Mouse (Mus musculus) frontal cortex, adult 2 months (tissue): ENCODE measurements around the gene Nadk2. TPM values are rescaled to one million over a fixed set of nuclear protein-coding genes. Genes with fewer than 3 reads are reported as not detected.

Experiments used
- DNase-seq, 2 experiments: peaks; one replicate each; pipeline ENCODE4 v3.0.0; 2022; ENCODE audit warnings: low spot score in 1 of 2; ENCODE audit errors: extremely low spot score in 1 of 2
- polyA plus RNA-seq: library from polyadenylated mRNA; depleted of rRNA; stranded (reverse); fragments of >200 nt; gene quantifications from 2 replicates; pipeline ENCODE4 v1.2.3, GENCODE M21; 2012; rRNA removed

Gene Nadk2
- polyA plus RNA-seq, 1 experiment: 51.2 TPM

GRCm38 (mm10) chr15:9127051-9127791, 56.2 kb downstream of the Nadk2 start:
- no peak for DNase-seq

GRCm38 (mm10) chr15:9130772-9131498, 59.9 kb downstream of the Nadk2 start:
- peak in 1 of 2 experiments; percentile 30 for DNase-seq

GRCm38 (mm10) chr15:9131499-9131888, 60.4 kb downstream of the Nadk2 start:
- no peak for DNase-seq

GRCm38 (mm10) chr15:9132693-9133443, 61.8 kb downstream of the Nadk2 start:
- peak in 1 of 2 experiments; percentile 19 for DNase-seq

- DNase-seq: no peak
These were observed 63.9 kb downstream of the Nadk2 start for GRCm38 (mm10) chr15:9134891-9135507.

- DNase-seq: no peak
These were observed 68.4 kb downstream of the Nadk2 start for GRCm38 (mm10) chr15:9139447-9139846.

- DNase-seq: peak; percentile 97 to 99
These were observed 69.2 kb downstream of the Nadk2 start, which contains the start of gene Lmbrd2 for GRCm38 (mm10) chr15:9140252-9140680. Lmbrd2 (plus strand) TSS chr15:9140550.

- DNase-seq: peak; percentile 21 to 65
These were observed 69.7 kb downstream of the Nadk2 start for GRCm38 (mm10) chr15:9140684-9141171.

GRCm38 (mm10) chr15:9155325-9155724, 84.3 kb downstream of the Nadk2 start, which contains the start of gene Skp2:
Skp2 (minus strand) TSS chr15:9155425.
- no peak for DNase-seq

Other genes starting within 250 kb of the Nadk2 start
- gene Ranbp3l, start 103.3 kb upstream of the Nadk2 start, polyA plus RNA-seq: 7.6 and 13.1 TPM in 2 replicates
- 20.2 and 21.3 TPM in 2 replicates for gene Lmbrd2, start 69.3 kb downstream of the Nadk2 start, polyA plus RNA-seq
- gene Skp2, start 84.2 kb downstream of the Nadk2 start, polyA plus RNA-seq: 4.7 and 4.8 TPM in 2 replicates
- not detected in 2 replicates for gene Ugt3a1, start 205.6 kb downstream of the Nadk2 start, polyA plus RNA-seq